Mouse (Mus musculus): ENCODE measurements around the gene Gm10424. TPM values are rescaled to one million over a fixed set of nuclear protein-coding genes. Genes with fewer than 3 reads are reported as not detected.
"Not testable (repeated sequence)": the region's sequence is repeated elsewhere in the genome, so short reads cannot be mapped to it uniquely, and the experiment has no call there.

Gene Gm10424
- not detected in 2 replicates for polyA plus RNA-seq (2012; rRNA removed)

DNA sequence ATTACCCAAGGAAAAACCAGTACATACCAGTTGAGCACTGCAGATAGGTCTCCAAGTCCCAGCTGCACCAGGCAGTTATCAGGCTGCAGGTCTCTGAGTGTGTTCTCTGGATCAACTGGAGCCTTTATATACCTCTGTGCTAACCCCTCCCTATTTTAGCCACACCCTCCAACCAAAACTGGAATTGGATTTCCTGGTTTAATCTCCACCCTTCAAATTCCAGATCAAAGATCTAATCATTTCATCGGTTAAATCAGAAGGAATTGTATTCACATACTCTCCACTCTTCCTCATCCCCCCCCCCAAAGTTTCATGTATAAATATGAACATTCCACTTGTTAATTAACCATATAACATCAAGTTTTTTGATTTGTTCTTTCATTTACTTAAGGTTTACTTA is at the start of gene Gm10424:
TSS of gene Gm10424 (minus strand) at position 101 of the 400 bp plus-strand sequence.
- DNase-seq (ENCODE audit: low read depth): not testable (repeated sequence)

DNA sequence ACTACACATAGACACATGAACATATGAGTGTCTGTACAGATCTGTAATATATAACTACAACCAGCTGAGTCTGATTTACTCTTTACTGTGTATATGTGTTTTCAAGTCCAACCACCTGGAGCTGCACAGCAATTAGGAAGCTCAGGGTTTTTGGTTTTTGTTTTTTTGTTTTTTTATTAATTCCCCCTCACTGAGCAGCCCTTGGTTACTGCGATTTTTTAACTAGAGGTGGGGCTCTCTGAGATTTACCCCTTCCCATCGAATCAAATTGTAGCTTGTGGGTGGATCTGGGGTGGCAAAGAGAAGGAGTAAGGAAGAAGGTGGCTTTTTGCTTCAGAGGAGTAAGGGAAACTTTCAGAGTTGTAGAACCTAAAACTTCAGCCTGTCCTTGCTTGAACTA is 33.0 kb upstream of the Gm10424 start, which contains the start of gene Gm3259:
TSS of gene Gm3259 (plus strand) at position 301 of the 400 bp plus-strand sequence.
- not testable (repeated sequence) for DNase-seq (ENCODE audit: low read depth)

Other genes with a start within 250 kb of the Gm10424 start
- gene Gm7942, start 165.8 kb downstream of the Gm10424 start, polyA plus RNA-seq (2012; rRNA removed): not detected in 2 replicates
- not detected in 2 replicates for gene Gm16513, start 90.1 kb downstream of the Gm10424 start, polyA plus RNA-seq (2012; rRNA removed)
- gene Gm3259, start 33.1 kb upstream of the Gm10424 start, polyA plus RNA-seq (2012; rRNA removed): not detected in 2 replicates
- gene D5Ertd577e, start 184.0 kb upstream of the Gm10424 start, polyA plus RNA-seq (2012; rRNA removed): not detected in 2 replicates
- not detected in 2 replicates for gene Gm3286, start 238.0 kb upstream of the Gm10424 start, polyA plus RNA-seq (2012; rRNA removed)